Comparison of ENCODE assay signal across 9 mouse cellular contexts in the genomic region with DNA sequence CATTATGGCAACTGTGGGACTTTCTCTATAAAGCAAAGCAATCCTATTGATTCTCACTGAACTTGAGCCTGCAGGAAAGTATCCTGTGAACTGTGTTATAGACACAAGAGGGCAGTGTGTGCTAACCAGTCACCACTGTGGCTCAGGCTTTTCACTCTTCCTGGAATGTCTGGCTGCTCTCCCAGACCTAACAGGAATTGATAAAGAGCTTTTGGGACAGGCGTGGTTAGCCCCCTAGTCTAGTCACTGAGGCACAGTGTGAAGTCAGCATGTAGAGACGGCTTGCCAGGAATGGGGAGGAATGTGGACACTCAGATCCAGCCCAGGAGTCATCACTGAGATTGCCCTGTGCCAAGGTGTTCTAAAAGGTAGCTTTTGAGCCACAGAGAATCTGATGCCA. TPM values are rescaled to one million over a fixed set of nuclear protein-coding genes. Genes with fewer than 3 reads are reported as not detected.
A peak's percentile ranks its signal among the peaks of the same experiment; 100 is the strongest.
DNase-seq lines count a peak whose midpoint lies in the region; ATAC-seq lines count a peak whose summit lies in the region.
"Had no signal": no experiment of that assay in that cellular context is flagged by ENCODE, and none has a peak within 500 bp of the region (broad histone marks: within the 10 kb centered on the region; RNA-seq: fewer than 3 reads in every experiment).

No protein-coding gene starts in this region.

- no peaks in the 10 kb centered on the region for H3K9me3 ChIP-seq in forebrain, embryonic 14.5 days (replicated peaks; ENCODE audit: control insufficient read depth, low read length)
- no peaks in the 10 kb centered on the region for H3K9me3 ChIP-seq in liver, embryonic 16.5 days (replicated peaks; ENCODE audit: control insufficient read depth, low read length)
- H3K9me3 ChIP-seq in neural tube, embryonic 15.5 days (replicated peaks): no peaks in the 10 kb centered on the region

- no peak overlapping the region for H3K9ac ChIP-seq in forebrain, embryonic 14.5 days (ENCODE audit: low read length)
- H3K9ac ChIP-seq in liver, embryonic 16.5 days (ENCODE audit: low read depth, low read length): no peak overlapping the region
- H3K9ac ChIP-seq in neural tube, embryonic 15.5 days (replicated peaks): no peak overlapping the region

- intact Hi-C loops in heart, postnatal 10 days (cut with DNase I): loop anchor here (1.0 to 5.0 kb wide), 5 partner anchors 51 to 930 kb away; a partner anchor contains a TSS

- no peak overlapping the region for H3K27ac ChIP-seq in forebrain, embryonic 14.5 days (ENCODE audit: low read depth, low read length)
- no peak overlapping the region for H3K27ac ChIP-seq in liver, embryonic 16.5 days (ENCODE audit: low read length)
- H3K27ac ChIP-seq in neural tube, embryonic 15.5 days (replicated peaks): no peak overlapping the region

- no peaks in the 10 kb centered on the region for H3K27me3 ChIP-seq in forebrain, embryonic 14.5 days (replicated peaks; ENCODE audit: control insufficient read depth, insufficient read depth, low read length)
- no peaks in the 10 kb centered on the region for H3K27me3 ChIP-seq in liver, embryonic 16.5 days (ENCODE audit: control insufficient read depth, insufficient read depth, low read depth, low read length)
- no peaks in the 10 kb centered on the region for H3K27me3 ChIP-seq in neural tube, embryonic 15.5 days (replicated peaks)

- H3K36me3 ChIP-seq in forebrain, embryonic 14.5 days (ENCODE audit: control insufficient read depth, insufficient read depth, low read length): no peaks in the 10 kb centered on the region
- no peaks in the 10 kb centered on the region for H3K36me3 ChIP-seq in liver, embryonic 16.5 days (ENCODE audit: control insufficient read depth, insufficient read depth)
- H3K36me3 ChIP-seq in neural tube, embryonic 15.5 days: no peaks in the 10 kb centered on the region

- no peak overlapping the region for H3K4me3 ChIP-seq in forebrain, embryonic 14.5 days (ENCODE audit: low read depth, low read length)
- H3K4me3 ChIP-seq in liver, embryonic 16.5 days (ENCODE audit: low read depth, low read length): no peak overlapping the region
- H3K4me3 ChIP-seq in neural tube, embryonic 15.5 days (replicated peaks): no peak overlapping the region
- H3K4me3 ChIP-seq: myocyte had no signal

- WGBS in forebrain, embryonic 14.5 days: 2% methylated on average over 2 of the region's 2 CpGs
- WGBS in liver, embryonic 16.5 days (ENCODE audit: insufficient replicate concordance): 2% methylated on average over 2 of the region's 2 CpGs
- 7% methylated on average over 2 of the region's 2 CpGs for WGBS in neural tube, embryonic 15.5 days

- DNase-seq in MN1 (ENCODE audit: low spot score): peak; percentile 63
- peak; percentile 94 for DNase-seq in forebrain, embryonic 14.5 days (ENCODE audit: low spot score)
- DNase-seq in heart, postnatal 10 days: peak; percentile 89
- peak; percentile 67 to 78 for DNase-seq in kidney, postnatal 25 days
- DNase-seq in urinary bladder, postnatal 4 days (ENCODE audit: low spot score in 2 of 2): peak; percentile 59 to 64

- ATAC-seq in cerebellum, adult (ENCODE audit: insufficient number of reproducible peaks, low FRiP score, low TSS enrichment): peak; percentile 77
- ATAC-seq in forebrain, embryonic 14.5 days: peak; percentile 83
- peak; percentile 61 for ATAC-seq in liver, embryonic 16.5 days (ENCODE audit: low read depth)
- ATAC-seq in neural tube, embryonic 15.5 days (ENCODE audit: low FRiP score): peak; percentile 94

- no peaks in the 10 kb centered on the region for H3K4me1 ChIP-seq in forebrain, embryonic 14.5 days (ENCODE audit: control insufficient read depth, insufficient read depth, low read length)
- H3K4me1 ChIP-seq in liver, embryonic 16.5 days (ENCODE audit: control insufficient read depth, low read depth, low read length): peaks cover 9% of the 10 kb centered on the region
- 0 out of 2 replicates have a peak, but pooled peaks cover 3% of the 10 kb centered on the region for H3K4me1 ChIP-seq in neural tube, embryonic 15.5 days

- no peak overlapping the region for H3K4me2 ChIP-seq in forebrain, embryonic 14.5 days (ENCODE audit: low read length)
- no peak overlapping the region for H3K4me2 ChIP-seq in liver, embryonic 16.5 days (ENCODE audit: low read depth, low read length)
- no peak overlapping the region for H3K4me2 ChIP-seq in neural tube, embryonic 15.5 days

RNA-seq across cellular contexts. Expression of a gene that starts 16.4 kb away (rescaled TPM):
- not detected in 2 replicates for polyA plus RNA-seq in forebrain, embryonic 14.5 days (2014; fragmentation: Nextera tagmentation; extraction: Ambion mirVana)
- total RNA-seq in heart, postnatal 10 days (2021): not detected
- polyA plus RNA-seq in liver, embryonic 16.5 days (2015; fragmentation: Nextera tagmentation; extraction: Ambion mirVana): not detected in 2 replicates
- not detected in 2 replicates for polyA plus RNA-seq in neural tube, embryonic 15.5 days (2015; fragmentation: Nextera tagmentation; extraction: Ambion mirVana)
- polyA plus RNA-seq: myocyte had no signal

RNA-seq across cellular contexts. Expression of a gene that starts 19.2 kb away (rescaled TPM):
- polyA plus RNA-seq in forebrain, embryonic 14.5 days (2014; fragmentation: Nextera tagmentation; extraction: Ambion mirVana): not detected in 2 replicates
- total RNA-seq in heart, postnatal 10 days (2021): not detected
- 1.2 TPM in 1 of 2 replicates, not detected in the other for polyA plus RNA-seq in liver, embryonic 16.5 days (2015; fragmentation: Nextera tagmentation; extraction: Ambion mirVana)
- polyA plus RNA-seq in neural tube, embryonic 15.5 days (2015; fragmentation: Nextera tagmentation; extraction: Ambion mirVana): 10.5 TPM in 1 of 2 replicates, not detected in the other
- polyA plus RNA-seq: myocyte had no signal

RNA-seq across cellular contexts. Expression of a gene that starts 51.9 kb away (rescaled TPM):
- polyA plus RNA-seq in forebrain, embryonic 14.5 days (2014; fragmentation: Nextera tagmentation; extraction: Ambion mirVana): 40.4 and 42.3 TPM in 2 replicates
- 10 to 100 TPM; 39.9 to 43.2 TPM for total RNA-seq in heart, postnatal 10 days (2021)
- 39.0 and 44.7 TPM in 2 replicates for polyA plus RNA-seq in liver, embryonic 16.5 days (2015; fragmentation: Nextera tagmentation; extraction: Ambion mirVana)
- polyA plus RNA-seq in neural tube, embryonic 15.5 days (2015; fragmentation: Nextera tagmentation; extraction: Ambion mirVana): 26.6 and 36.5 TPM in 2 replicates
